8 mouse cellular contexts compared by ENCODE assay signal in the genomic region with DNA sequence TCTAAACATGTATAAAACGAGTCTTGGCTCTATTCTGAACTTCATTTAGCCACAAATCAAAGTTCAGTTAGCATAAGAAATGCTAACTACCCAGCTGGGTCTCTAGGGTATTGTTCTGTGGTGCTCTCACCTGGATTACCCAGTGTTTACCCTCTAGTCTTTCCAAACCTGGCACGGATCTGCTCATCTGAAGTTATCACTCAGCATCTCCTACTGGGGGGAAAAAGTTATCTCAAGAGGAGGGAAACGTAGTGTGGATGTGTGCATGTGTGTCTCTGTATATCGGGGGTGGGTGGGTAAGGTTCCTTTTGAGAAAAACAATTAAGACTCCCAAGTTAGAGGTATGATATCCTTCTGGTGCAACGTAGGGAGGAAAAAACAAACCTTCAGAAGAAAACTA. TPM values are rescaled to one million over a fixed set of nuclear protein-coding genes. Genes with fewer than 3 reads are reported as not detected.
DNase-seq lines count a peak whose midpoint lies in the region; ATAC-seq and TF ChIP-seq lines count a peak whose summit lies in the region.

No protein-coding gene starts in this region.

- H3K27me3 ChIP-seq in kidney, embryonic 15.5 days = no peaks in the 10 kb centered on the region
- no peaks in the 10 kb centered on the region for H3K27me3 ChIP-seq in embryonic facial prominence, embryonic 10.5 days (replicated peaks; ENCODE audit: low read depth, poor library complexity, severe bottlenecking)
- no peaks in the 10 kb centered on the region for H3K27me3 ChIP-seq in midbrain, postnatal 0 days (ENCODE audit: insufficient read depth, low read length)

- no peak for DNase-seq in kidney, postnatal 4 days
- DNase-seq in embryonic facial prominence, embryonic 10.5 days (ENCODE audit: low spot score) = no peak
- peak; percentile 62 for DNase-seq in induced T-regulatory cell, adult 2 months (ENCODE audit: low read depth)
- no peak for DNase-seq in midbrain, postnatal 0 days (ENCODE audit: low spot score)
- no peak for DNase-seq in left cerebral cortex, postnatal 36 days (ENCODE audit: low spot score in 2 of 2)
- DNase-seq in layer of hippocampus, postnatal 10 days (ENCODE audit: low spot score in 2 of 2) = no peak
- DNase-seq in gastrocnemius, postnatal 25 days = no peak

- H3K27ac ChIP-seq in kidney, embryonic 15.5 days = 0 out of 2 replicates have a peak overlapping the region, but pooled peaks have one; percentile 95
- peak overlapping the region; percentile 97 for H3K27ac ChIP-seq in embryonic facial prominence, embryonic 10.5 days (replicated peaks)
- H3K27ac ChIP-seq in midbrain, postnatal 0 days (ENCODE audit: low read depth, low read length) = no peak overlapping the region

- no peak for TF ChIP-seq CTCF in midbrain, postnatal 0 days (IDR thresholded peaks at IDR 0.05)

- peaks cover 16% of the 10 kb centered on the region for H3K36me3 ChIP-seq in kidney, embryonic 15.5 days
- H3K36me3 ChIP-seq in embryonic facial prominence, embryonic 10.5 days (replicated peaks) = peaks cover 23% of the 10 kb centered on the region
- no peaks in the 10 kb centered on the region; the same call in 1 of the 2 replicates for H3K36me3 ChIP-seq in midbrain, postnatal 0 days (ENCODE audit: insufficient read depth, low read length)

- peak overlapping the region; percentile 70 for H3K4me3 ChIP-seq in kidney, embryonic 15.5 days (replicated peaks)
- H3K4me3 ChIP-seq in embryonic facial prominence, embryonic 10.5 days = peak overlapping the region; percentile 74
- H3K4me3 ChIP-seq in midbrain, postnatal 0 days (ENCODE audit: low read depth, low read length) = peak overlapping the region; percentile 66

- intact Hi-C loops in left cerebral cortex, postnatal 36 days (cut with DNase I) = loop anchor here (1.0 kb wide), 1 partner anchor 48 kb away; no protein-coding TSS in a partner anchor

- peak overlapping the region; percentile 93 for H3K4me2 ChIP-seq in kidney, embryonic 15.5 days
- peak overlapping the region; percentile 88 for H3K4me2 ChIP-seq in midbrain, postnatal 0 days (ENCODE audit: low read depth, low read length, poor library complexity, severe bottlenecking)

- peaks cover 25% of the 10 kb centered on the region for H3K4me1 ChIP-seq in kidney, embryonic 15.5 days
- peaks cover 26% of the 10 kb centered on the region for H3K4me1 ChIP-seq in embryonic facial prominence, embryonic 10.5 days
- H3K4me1 ChIP-seq in midbrain, postnatal 0 days (ENCODE audit: insufficient read depth, low read length) = no peaks in the 10 kb centered on the region

- WGBS in kidney, embryonic 15.5 days = 31% methylated on average over 5 of the region's 5 CpGs
- 32% methylated on average over 5 of the region's 5 CpGs for WGBS in embryonic facial prominence, embryonic 10.5 days
- 26% methylated on average over 5 of the region's 5 CpGs for WGBS in midbrain, postnatal 0 days

- no peak for ATAC-seq in kidney, embryonic 15.5 days (replicated peaks; ENCODE audit: low FRiP score)
- ATAC-seq in midbrain, postnatal 0 days (ENCODE audit: low FRiP score) = no peak

- peak overlapping the region; percentile 59; the same call in 1 of the 2 replicates for H3K9ac ChIP-seq in kidney, embryonic 15.5 days
- peak overlapping the region; percentile 25; the same call in 1 of the 2 replicates for H3K9ac ChIP-seq in midbrain, postnatal 0 days (replicated peaks; ENCODE audit: low read length, poor library complexity, severe bottlenecking)

- H3K9me3 ChIP-seq in kidney, embryonic 15.5 days (replicated peaks) = no peaks in the 10 kb centered on the region
- H3K9me3 ChIP-seq in embryonic facial prominence, embryonic 10.5 days = peaks cover 11% of the 10 kb centered on the region; the same call in 1 of the 2 replicates
- H3K9me3 ChIP-seq in midbrain, postnatal 0 days (ENCODE audit: low read length) = no peaks in the 10 kb centered on the region

RNA-seq across cellular contexts. Expression of gene Agpat4, which starts 1.8 kb away (rescaled TPM):
- 35.3 and 37.2 TPM in 2 replicates for polyA plus RNA-seq in kidney, embryonic 15.5 days (2015; fragmentation: Nextera tagmentation; extraction: Ambion mirVana)
- 39.4 and 41.3 TPM in 2 replicates for polyA plus RNA-seq in embryonic facial prominence, embryonic 10.5 days (2016; fragmentation: Nextera tagmentation; extraction: Ambion mirVana)
- total RNA-seq in midbrain, postnatal 0 days (2014; rRNA removed) = 43.2 and 47.7 TPM in 2 replicates
- polyA plus RNA-seq in midbrain, postnatal 0 days (2015; fragmentation: Nextera tagmentation; extraction: Ambion mirVana) = 56.4 and 58.2 TPM in 2 replicates
- total RNA-seq in left cerebral cortex, postnatal 36 days (2021) = 10 to 100 TPM; 54.1 to 66.5 TPM
- 10 to 100 TPM; 62.8 to 65.0 TPM for total RNA-seq in layer of hippocampus, postnatal 10 days (2021)
- 1 to 10 TPM; 2.3 to 2.7 TPM for total RNA-seq in gastrocnemius, postnatal 25 days (2021)

Comparison
In these comparisons a context has a peak if more than half of its experiments do, and no peak if none do; other contexts are left out.
1. RNA of gene Agpat4, which starts 1.8 kb away (total RNA-seq): 54.1 to 66.5 TPM in left cerebral cortex, postnatal 36 days, 62.8 to 65.0 TPM in layer of hippocampus, postnatal 10 days and 43.2 to 47.7 TPM in midbrain, postnatal 0 days; 2.3 to 2.7 TPM in gastrocnemius, postnatal 25 days; every median in the first group is over 10 times any median in the second.
2. Peak in every context shown above with its lines, with median percentiles within 50 percentile points of each other: H3K4me3 ChIP-seq.